Mouse (Mus musculus) WW6 (cell line): Measurements from ENCODE around the gene 4933416C03Rik.

Experiments
- DNase-seq: peaks from one replicate; pipeline ENCODE4 v3.0.0-alpha.2; 2013; ENCODE audit warnings: low read depth, low spot score

4933416C03Rik gene

DNA sequence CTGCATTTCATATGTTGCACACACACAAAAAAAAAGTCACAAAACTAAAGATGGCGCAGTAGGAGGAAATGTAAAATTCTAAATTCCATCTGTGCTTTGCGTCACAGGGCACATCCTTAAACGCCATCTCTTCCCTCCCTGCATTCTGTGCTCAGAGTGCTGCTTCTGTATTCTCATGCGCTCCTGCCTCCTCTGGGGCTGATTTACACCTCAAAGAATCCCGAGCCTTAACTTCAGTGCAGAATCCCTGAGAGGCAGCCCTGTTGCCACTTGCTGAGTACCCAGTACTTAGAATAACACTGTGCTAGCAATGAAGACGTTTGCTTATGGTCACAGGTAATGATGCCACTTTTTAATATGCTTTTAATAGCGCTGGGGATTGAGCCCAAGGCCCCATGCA is 34.3 kb downstream of the 4933416C03Rik start:
- DNase-seq: no peak

- DNase-seq: no peak
These were observed 35.1 kb downstream of the 4933416C03Rik start for GRCm38 (mm10) chr10:116078636-116079035.

DNA sequence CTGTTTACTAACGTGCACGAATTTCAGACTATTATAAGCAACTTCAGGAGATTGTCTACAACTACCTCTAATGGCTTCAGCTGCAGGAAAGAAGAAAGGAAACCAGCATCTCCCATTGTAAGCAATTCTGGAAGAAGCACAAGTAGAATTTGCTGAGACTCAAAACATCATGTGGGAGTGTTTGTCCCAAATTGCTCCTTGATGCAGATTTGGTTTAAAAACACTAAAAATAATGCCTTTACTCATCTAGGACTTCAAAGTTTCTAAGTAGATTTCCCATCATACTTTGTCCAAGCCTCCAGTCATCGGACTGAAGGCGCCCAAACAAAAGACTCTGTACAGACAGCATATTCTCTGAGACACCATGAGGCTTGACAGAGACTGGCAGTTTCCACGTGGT is 37.8 kb downstream of the 4933416C03Rik start:
- DNase-seq: no peak
